Mouse (Mus musculus) lung, embryonic 14.5 days (tissue): ENCODE measurements at regions not wholly inside any gene's neighbourhood (a gene's known extent, or its start where the extent isn't known, plus 50 kb on each side); places are given as distances from the start of the nearest gene placed in this dataset.
A peak's percentile ranks its signal among the peaks of the same experiment; 100 is the strongest.

Experiments used
- ATAC-seq: fragments of 200-750 bp; cut with Nextera tagmentation; 2 replicates; pipeline ENCODE4 v1.8.0; 2017; ENCODE audit warnings: mild to moderate bottlenecking, moderate TSS enrichment, moderate library complexity; ENCODE audit not compliant: insufficient read depth
- DNase-seq: peaks from one replicate; pipeline ENCODE4 v3.0.0-alpha.2; 2015
- H3K27ac ChIP-seq: fragments of 300-500 bp; sonication (generic); 2 replicates; pipeline ENCODE4 v1.5.1; 2014; ENCODE audit warnings: low read depth, mild to moderate bottlenecking, moderate library complexity
- H3K27me3 ChIP-seq: fragments of 300-500 bp; sonication (generic); 2 replicates; pipeline ENCODE4 v1.6.1; 2014; ENCODE audit warnings: low read length, control low read depth; ENCODE audit not compliant: insufficient read depth
- H3K36me3 ChIP-seq: fragments of 300-500 bp; sonication (generic); 2 replicates; pipeline ENCODE4 v1.6.1; 2014; ENCODE audit warnings: control low read depth; ENCODE audit not compliant: insufficient read depth
- H3K4me1 ChIP-seq: fragments of 300-500 bp; sonication (generic); 2 replicates; pipeline ENCODE4 v1.6.1; 2014; ENCODE audit warnings: antibody characterized with exemption, control low read depth; ENCODE audit not compliant: insufficient read depth
- H3K4me2 ChIP-seq: fragments of 300-500 bp; sonication (generic); 2 replicates; pipeline ENCODE4 v1.6.1; 2014; ENCODE audit warnings: mild to moderate bottlenecking
- H3K4me3 ChIP-seq: fragments of 300-500 bp; sonication (generic); 2 replicates; pipeline ENCODE4 v1.5.1; 2014; ENCODE audit warnings: low read depth, low read length
- H3K9ac ChIP-seq: fragments of 300-500 bp; sonication (generic); 2 replicates; pipeline ENCODE4 v1.6.1; 2014
- H3K9me3 ChIP-seq: fragments of 300-500 bp; sonication (generic); 2 replicates; pipeline ENCODE4 v1.6.1; 2016; ENCODE audit warnings: low read depth, low read length, control low read depth
- CTCF ChIP-seq: IDR thresholded peaks from 2 replicates; pipeline ENCODE4 v1.5.1; 2016; ENCODE audit warnings: antibody characterized with exemption, low read depth
- WGBS: fragments of 180-500 bp; shearing (Covaris S2); extraction: QIAGEN DNeasy Blood & Tissue Kit; methylation state at CpG from one replicate; pipeline ENCODE4 v1.1.7; 2014; 5-methylcytosine and 5-hydroxymethylcytosine counted together

DNA sequence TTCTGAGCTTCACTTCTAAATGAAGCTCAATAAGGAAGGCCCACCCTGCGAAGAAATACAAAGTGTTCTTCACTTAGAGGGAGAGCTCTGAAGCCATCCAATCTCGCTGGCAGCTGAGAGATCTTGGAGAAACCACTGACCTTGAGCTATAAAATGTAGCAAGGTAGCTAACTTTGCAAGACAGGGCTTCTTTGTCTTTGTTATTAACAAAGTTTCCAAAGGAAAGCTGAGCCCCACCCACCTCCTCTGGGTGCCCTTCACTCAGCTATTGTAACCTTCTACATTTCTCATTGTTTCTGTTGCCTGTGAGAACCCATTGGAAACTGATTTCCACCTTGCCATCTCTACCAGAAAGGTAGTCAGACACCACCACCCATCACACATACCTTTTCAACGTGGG, 57.2 kb upstream of the Usp9x start:
- Histone ChIP-seq H3K27ac (no peak overlapping the region), H3K9ac (no peak overlapping the region), H3K4me2 (no peak overlapping the region), H3K4me1 (no peaks in the 10 kb centered on the region), H3K27me3 (no peaks in the 10 kb centered on the region), H3K9me3 (no peaks in the 10 kb centered on the region), H3K4me3 (no peak overlapping the region), H3K36me3 (no peaks in the 10 kb centered on the region)
- DNase-seq: no peak
- WGBS: 70% methylated on average over 3 of the region's 3 CpGs
- TF ChIP-seq CTCF: no peak
- ATAC-seq: no peak

DNA sequence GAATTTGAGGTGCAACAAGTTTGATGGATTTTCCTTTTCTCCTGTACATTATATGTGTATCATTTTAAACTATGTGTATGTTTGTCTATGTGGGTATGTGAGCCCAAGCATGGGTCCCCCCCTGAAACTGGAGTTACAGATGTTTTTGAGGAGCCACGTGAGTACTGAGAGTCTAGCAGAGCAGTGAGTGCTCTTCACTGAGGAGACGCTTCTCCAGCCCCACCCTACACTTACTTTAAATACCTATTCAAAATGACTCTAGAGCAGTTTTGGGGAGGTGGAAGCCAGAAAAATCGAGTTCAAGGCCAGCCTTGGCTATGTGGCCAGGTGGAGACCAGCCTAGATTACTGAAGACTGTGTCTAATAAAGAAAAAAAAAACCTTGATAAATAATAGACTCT, 58.2 kb upstream of the Usp9x start:
- DNase-seq (no peak), ATAC-seq (no peak)
- Histone ChIP-seq H3K36me3 (no peaks in the 10 kb centered on the region), H3K27me3 (no peaks in the 10 kb centered on the region), H3K9ac (no peak overlapping the region), H3K4me2 (no peak overlapping the region), H3K4me1 (no peaks in the 10 kb centered on the region), H3K27ac (no peak overlapping the region), H3K9me3 (no peaks in the 10 kb centered on the region), H3K4me3 (no peak overlapping the region)
- WGBS: 61% methylated on average over 3 of the region's 3 CpGs
- TF ChIP-seq CTCF: no peak

DNA sequence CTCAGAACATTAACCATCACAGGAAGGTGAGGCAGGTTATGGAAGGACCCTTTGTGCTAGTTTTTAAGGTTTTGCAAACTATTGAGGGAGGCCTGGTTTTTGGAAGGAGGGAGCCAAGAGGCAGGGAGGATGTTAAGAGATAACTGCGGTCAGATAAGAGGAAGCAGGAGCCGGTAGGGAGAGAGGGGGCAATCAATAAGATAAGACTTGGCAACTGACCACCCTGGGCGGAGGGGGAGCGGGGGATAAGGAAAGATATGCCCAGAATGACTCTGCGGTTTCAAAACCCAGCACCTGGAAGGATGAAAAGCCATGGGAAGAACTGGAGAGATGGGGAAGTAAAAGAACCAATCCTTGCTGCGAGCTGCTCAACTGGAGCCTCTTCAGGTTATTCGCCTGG, 80.5 kb upstream of the Usp9x start:
- H3K4me3 ChIP-seq: no peak overlapping the region
- DNase-seq (no peak), ATAC-seq (no peak)
- no peak overlapping the region for H3K9ac ChIP-seq
- no peaks in the 10 kb centered on the region for H3K9me3 ChIP-seq
- 38% methylated on average over 7 of the region's 7 CpGs for WGBS
- no peaks in the 10 kb centered on the region for H3K27me3 ChIP-seq
- H3K27ac ChIP-seq: no peak overlapping the region
- no peak overlapping the region for H3K4me2 ChIP-seq
- no peaks in the 10 kb centered on the region for H3K36me3 ChIP-seq
- no peak for TF ChIP-seq CTCF
- no peaks in the 10 kb centered on the region for H3K4me1 ChIP-seq

DNA sequence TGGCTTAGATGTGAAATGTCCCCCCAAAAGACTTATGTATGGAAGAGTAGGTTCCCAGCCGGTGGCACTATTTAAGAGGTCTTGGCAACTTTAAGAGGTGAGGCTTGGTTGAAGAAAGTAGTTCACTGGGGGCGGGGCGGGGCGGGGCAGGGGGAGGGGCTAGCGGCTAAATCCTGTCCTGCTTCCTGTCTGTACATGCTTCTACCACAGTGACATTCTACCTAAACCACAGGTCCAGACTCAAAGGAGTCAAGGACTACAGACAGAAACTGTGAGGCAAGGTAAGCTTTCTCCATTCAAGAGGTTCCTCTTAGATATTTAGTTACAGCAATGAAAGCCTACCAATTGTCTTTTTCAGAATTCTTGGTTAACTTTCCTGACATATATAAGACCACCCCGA, 93.6 kb upstream of the Usp9x start:
- 68% methylated on average over 6 of the region's 6 CpGs for WGBS
- Histone ChIP-seq H3K27ac (no peak overlapping the region), H3K27me3 (no peaks in the 10 kb centered on the region), H3K36me3 (no peaks in the 10 kb centered on the region), H3K4me2 (no peak overlapping the region), H3K9me3 (no peaks in the 10 kb centered on the region), H3K9ac (no peak overlapping the region), H3K4me3 (no peak overlapping the region), H3K4me1 (no peaks in the 10 kb centered on the region)
- TF ChIP-seq CTCF: no peak
- DNase-seq (no peak), ATAC-seq (no peak)

GRCm38 (mm10) chrX:12968979-12969746, 102.1 kb upstream of the Usp9x start:
- TF ChIP-seq CTCF: no peak
- Histone ChIP-seq H3K4me1 (no peaks in the 10 kb centered on the region), H3K27me3 (no peaks in the 10 kb centered on the region), H3K36me3 (no peaks in the 10 kb centered on the region), H3K9me3 (no peaks in the 10 kb centered on the region), H3K4me2 (no peak overlapping the region), H3K27ac (no peak overlapping the region), H3K4me3 (no peak overlapping the region), H3K9ac (no peak overlapping the region)
- ATAC-seq (no peak), DNase-seq (no peak)
- 75% methylated on average over 7 of the region's 7 CpGs for WGBS

GRCm38 (mm10) chrX:12959467-12960314, 111.6 kb upstream of the Usp9x start:
- H3K36me3 ChIP-seq: no peaks in the 10 kb centered on the region
- H3K4me2 ChIP-seq: no peak overlapping the region
- no peaks in the 10 kb centered on the region for H3K4me1 ChIP-seq
- no peak for TF ChIP-seq CTCF
- no peaks in the 10 kb centered on the region for H3K27me3 ChIP-seq
- DNase-seq (peak; percentile 3), ATAC-seq (no peak)
- no peak overlapping the region for H3K4me3 ChIP-seq
- H3K9ac ChIP-seq: no peak overlapping the region
- WGBS: 49% methylated on average over 11 of the region's 11 CpGs
- no peaks in the 10 kb centered on the region for H3K9me3 ChIP-seq
- no peak overlapping the region for H3K27ac ChIP-seq

DNA sequence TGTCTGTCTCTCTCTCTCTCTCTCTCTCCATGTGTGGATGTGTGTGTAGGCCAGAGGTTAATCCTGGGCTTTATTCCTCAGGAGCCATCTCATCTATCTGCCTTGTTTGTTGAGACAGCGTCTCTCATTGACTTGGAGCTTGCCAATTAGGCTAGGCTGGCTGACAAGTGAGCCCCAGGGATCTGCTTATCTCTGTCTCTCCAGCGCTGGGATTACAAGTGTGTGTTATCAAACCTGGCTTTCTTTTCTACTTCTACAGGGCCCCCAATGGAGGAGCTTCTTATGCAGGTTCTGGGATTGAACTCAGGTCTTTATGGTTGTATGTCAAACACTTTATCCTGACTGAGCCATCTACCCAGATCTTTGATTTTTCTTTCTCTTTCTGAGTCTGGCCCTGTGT, 112.4 kb upstream of the Usp9x start:
- no peak overlapping the region for H3K4me3 ChIP-seq
- no peaks in the 10 kb centered on the region for H3K4me1 ChIP-seq
- H3K9ac ChIP-seq: no peak overlapping the region
- H3K27ac ChIP-seq: no peak overlapping the region
- no peaks in the 10 kb centered on the region for H3K27me3 ChIP-seq
- no peak for TF ChIP-seq CTCF
- H3K4me2 ChIP-seq: no peak overlapping the region
- no peaks in the 10 kb centered on the region for H3K36me3 ChIP-seq
- H3K9me3 ChIP-seq: no peaks in the 10 kb centered on the region
- 40% methylated on average over 2 of the region's 2 CpGs for WGBS
- DNase-seq (no peak), ATAC-seq (no peak)
